Mouse (Mus musculus) liver, embryonic 14.5 days (tissue): ENCODE results near the gene Fbxo10.

Experiments
- CTCF ChIP-seq: IDR thresholded peaks from 2 replicates; pipeline ENCODE4 v1.5.1; 2016; ENCODE audit warnings: antibody characterized with exemption, low read depth, control low read depth
- EP300 ChIP-seq: IDR thresholded peaks from 2 replicates; pipeline ENCODE4 v1.6.1; 2016; ENCODE audit warnings: antibody characterized with exemption, low read depth

DNA sequence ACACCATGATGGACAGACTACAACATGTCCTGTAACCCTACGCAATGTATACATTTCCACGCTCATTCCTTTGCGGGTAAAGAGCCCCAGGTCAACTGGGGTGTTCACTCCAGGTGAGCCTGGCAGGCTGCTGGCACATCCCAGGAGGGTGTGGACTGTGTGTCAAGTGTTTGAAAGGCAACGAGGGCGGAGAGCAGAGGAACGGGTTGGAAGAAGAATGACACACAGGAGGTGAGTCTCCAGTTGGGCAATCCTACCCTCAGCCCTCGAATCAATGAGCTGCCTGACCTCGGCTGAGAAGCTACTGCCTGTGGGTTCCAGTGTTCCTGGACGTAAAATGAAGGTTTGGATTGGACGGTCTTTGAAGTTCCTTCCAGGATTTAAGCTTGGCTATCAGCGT, 36.9 kb upstream of the Fbxo10 start:
- TF ChIP-seq CTCF: no peak
- TF ChIP-seq EP300: no peak
